Mouse (Mus musculus): ENCODE measurements at regions not wholly inside any gene's neighbourhood (a gene's known extent, or its start where the extent isn't known, plus 50 kb on each side); places are given as distances from the start of the nearest gene placed in this dataset.

DNA sequence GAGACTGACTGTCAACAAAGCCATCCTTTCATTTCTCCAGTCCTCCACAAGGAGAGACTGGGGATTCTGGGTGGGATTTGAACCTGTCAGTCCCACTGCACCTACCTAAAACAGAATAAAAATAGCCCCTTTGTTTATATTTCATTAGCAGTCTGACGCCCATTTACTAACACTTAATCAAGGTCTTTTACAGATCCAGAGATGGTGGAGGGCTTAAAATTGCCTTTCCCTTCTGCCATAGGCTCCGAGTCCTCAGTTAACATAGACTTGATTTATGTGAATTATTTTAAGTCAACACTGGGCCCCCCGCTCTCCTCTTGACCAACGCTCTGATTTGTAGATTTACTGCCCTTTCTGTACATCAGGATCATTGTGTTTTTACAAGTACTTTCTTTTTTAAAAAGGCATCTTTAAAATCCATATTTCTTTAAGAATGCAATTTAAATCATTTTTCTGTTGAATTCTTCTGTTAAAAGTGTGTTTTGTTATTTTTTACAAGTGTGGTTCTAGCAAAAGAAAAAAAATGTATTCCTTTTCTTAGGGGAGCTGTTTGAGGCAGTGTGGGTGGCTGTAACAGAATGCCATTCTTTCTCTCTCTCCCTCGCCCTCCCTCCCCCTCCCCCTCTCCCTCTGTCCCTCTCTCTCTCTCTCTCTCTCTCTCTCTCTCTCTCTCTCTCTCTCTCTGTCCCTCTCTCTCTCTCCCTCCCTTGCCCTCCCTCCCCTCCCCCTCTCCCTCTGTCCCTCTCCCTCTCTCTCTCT lies 946.8 kb downstream of the Galc start:
- CTCF ChIA-PET, result no interaction called here
- POLR2A ChIA-PET, result no interaction called here
- ATAC-seq (no peak), DNase-seq (ENCODE audit: low read depth, low spot score) (no peak)
- no peak for TF ChIP-seq CTCF (IDR thresholded peaks at IDR 0.05)
- in situ Hi-C loops (cut with MboI; ENCODE audit: low pct_unique_long_range_greater_than_20kb), result no loop called here
- H3K27me3 ChIP-seq, result no peaks in the 10 kb centered on the region

DNA sequence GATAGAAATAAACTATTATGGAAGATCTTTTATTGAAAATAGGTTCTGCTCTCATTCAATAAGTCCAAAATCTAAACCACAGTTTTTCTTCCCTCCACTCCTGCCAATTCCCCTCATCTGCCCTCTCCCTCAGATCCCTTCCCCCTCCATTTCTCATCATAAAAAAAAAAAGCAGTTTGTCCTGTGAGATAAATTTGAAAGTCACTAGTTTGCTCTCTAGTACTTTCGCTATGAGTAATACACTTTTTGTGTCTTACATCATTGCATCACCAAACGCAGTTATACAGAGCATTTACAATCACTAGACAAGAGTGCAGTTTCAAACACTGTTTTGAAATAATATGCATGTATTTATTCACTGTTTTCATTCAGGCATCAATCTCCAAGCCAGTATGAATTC lies 980.5 kb downstream of the Galc start:
- no peak for DNase-seq (ENCODE audit: low read depth, low spot score)
- in situ Hi-C loops (cut with MboI; ENCODE audit: low pct_unique_long_range_greater_than_20kb), result no loop called here
- POLR2A ChIA-PET, result interaction anchor here (0.8 kb wide), 1 partner anchor 35 kb away, joined by 4 read pairs; no protein-coding TSS in a partner anchor
- no peak for TF ChIP-seq CTCF (IDR thresholded peaks at IDR 0.05)
- ATAC-seq, result no peak
- CTCF ChIA-PET, result no interaction called here
- H3K27me3 ChIP-seq, result no peaks in the 10 kb centered on the region

DNA sequence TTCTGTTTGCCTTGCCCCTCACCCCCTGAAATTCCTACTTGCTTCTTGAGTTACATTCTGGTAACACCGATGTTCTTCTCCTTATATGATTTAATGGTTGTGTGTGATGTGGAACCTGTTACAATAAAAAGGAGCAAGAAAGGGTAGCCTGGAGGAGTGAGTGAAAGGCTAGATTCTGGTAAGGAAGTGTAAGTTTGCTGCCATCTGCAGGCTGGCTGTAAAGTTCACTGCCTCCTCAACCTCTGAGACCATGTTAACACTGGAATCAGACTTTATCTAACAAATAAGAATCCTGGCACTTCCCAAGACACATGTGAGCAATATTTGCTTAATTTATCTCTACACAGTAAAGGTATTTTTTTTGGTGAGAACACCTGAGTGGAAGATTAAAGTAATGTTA lies 980.9 kb downstream of the Galc start:
- H3K27me3 ChIP-seq, result no peaks in the 10 kb centered on the region
- TF ChIP-seq CTCF (IDR thresholded peaks at IDR 0.05), result no peak
- CTCF ChIA-PET, result interaction anchor here (1.3 kb wide), 1 partner anchor 19 kb away, joined by 3 read pairs; no protein-coding TSS in a partner anchor
- in situ Hi-C loops (cut with MboI; ENCODE audit: low pct_unique_long_range_greater_than_20kb), result no loop called here
- no peak for DNase-seq (ENCODE audit: low read depth, low spot score)
- POLR2A ChIA-PET, result no interaction called here
- ATAC-seq, result no peak

Measured in Patski (cell line).